Mouse (Mus musculus) liver, embryonic 11.5 days (tissue): ENCODE data around the gene Mycl. TPM values are rescaled to one million over a fixed set of nuclear protein-coding genes. Genes with fewer than 3 reads are reported as not detected.
A peak's percentile ranks its signal among the peaks of the same experiment; 100 is the strongest.
"Not testable (repeated sequence)": the region's sequence is repeated elsewhere in the genome, so short reads cannot be mapped to it uniquely, and the experiment has no call there.

Experiments used
- ATAC-seq: fragments of 200-750 bp; cut with Nextera tagmentation; replicated peaks from 2 replicates; pipeline ENCODE4 v1.8.0; 2017; ENCODE audit warnings: moderate number of reproducible peaks, mild to moderate bottlenecking, moderate TSS enrichment, moderate library complexity; ENCODE audit not compliant: low FRiP score
- DNase-seq: peaks from one replicate; pipeline ENCODE4 v3.0.0-alpha.2; 2017; ENCODE audit warnings: low spot score
- H3K27ac ChIP-seq: fragments of 300-500 bp; sonication (generic); 2 replicates; pipeline ENCODE4 v1.5.1; 2014; ENCODE audit warnings: mild to moderate bottlenecking, low read depth, low read length, control low read depth
- H3K27me3 ChIP-seq: fragments of 300-500 bp; sonication (generic); replicated peaks from 2 replicates; pipeline ENCODE4 v1.6.1; 2014; ENCODE audit warnings: low read length, mixed read lengths; ENCODE audit not compliant: control insufficient read depth, insufficient read depth
- H3K36me3 ChIP-seq: fragments of 300-500 bp; sonication (generic); 2 replicates; pipeline ENCODE4 v1.6.1; 2014; ENCODE audit warnings: mild to moderate bottlenecking, low read length, moderate library complexity, mixed read lengths; ENCODE audit not compliant: control insufficient read depth, insufficient read depth
- H3K4me1 ChIP-seq: fragments of 300-500 bp; sonication (generic); replicated peaks from 2 replicates; pipeline ENCODE4 v1.6.1; 2014; ENCODE audit warnings: low read length, mixed read lengths; ENCODE audit not compliant: control insufficient read depth, insufficient read depth
- H3K4me2 ChIP-seq: fragments of 300-500 bp; sonication (generic); 2 replicates; pipeline ENCODE4 v1.6.1; 2014; ENCODE audit warnings: mild to moderate bottlenecking, control low read depth, moderate library complexity
- H3K4me3 ChIP-seq: fragments of 300-500 bp; sonication (generic); 2 replicates; pipeline ENCODE4 v1.5.1; 2014; ENCODE audit warnings: low read depth, low read length, control low read depth
- H3K9ac ChIP-seq: fragments of 300-500 bp; sonication (generic); 2 replicates; pipeline ENCODE4 v1.6.1; 2014; ENCODE audit warnings: low read depth, low read length, control low read depth
- H3K9me3 ChIP-seq: fragments of 300-500 bp; sonication (generic); 2 replicates; pipeline ENCODE4 v1.6.1; 2016; ENCODE audit warnings: low read length, inconsistent platforms, mixed read lengths; ENCODE audit not compliant: control insufficient read depth
- WGBS: fragments of 180-500 bp; shearing (Covaris S2); extraction: QIAGEN DNeasy Blood & Tissue Kit; methylation state at CpG from one replicate; pipeline ENCODE4 v1.1.7; 2014; 5-methylcytosine and 5-hydroxymethylcytosine counted together
- polyA plus RNA-seq: library from polyadenylated mRNA; unstranded; fragments of >200 nt; fragmentation: Nextera tagmentation; extraction: Ambion mirVana; gene quantifications from 2 replicates; pipeline ENCODE4 v1.2.1, GENCODE M21; 2014

Mycl gene
- polyA plus RNA-seq, 1 experiment from 2014 or later: 3.1 TPM

GRCm38 (mm10) chr4:122998537-122999262, 3.2 kb downstream of the Mycl start:
- Histone ChIP-seq H3K27me3 (peaks cover 54% of the 10 kb centered on the region), H3K36me3 (no peaks in the 10 kb centered on the region), H3K4me3 (no peak overlapping the region), H3K9me3 (no peaks in the 10 kb centered on the region), H3K9ac (no peak overlapping the region; the same call in 1 of the 2 replicates), H3K4me2 (peak overlapping the region; percentile 42), H3K4me1 (no peaks in the 10 kb centered on the region; the same call in none of the 2 replicates), H3K27ac (no peak overlapping the region)
- ATAC-seq (peak; percentile 32; the same call in 1 of the 2 replicates), DNase-seq (no peak)
- 24% methylated on average over 12 of the region's 12 CpGs for WGBS

- H3K4me3 ChIP-seq: no peak overlapping the region
- H3K36me3 ChIP-seq: no peaks in the 10 kb centered on the region
- ATAC-seq (no peak), DNase-seq (no peak)
- H3K4me2 ChIP-seq: peak overlapping the region; percentile 42
- no peak overlapping the region for H3K27ac ChIP-seq
- H3K27me3 ChIP-seq: peaks cover 54% of the 10 kb centered on the region
- H3K9ac ChIP-seq: no peak overlapping the region
- no peaks in the 10 kb centered on the region for H3K9me3 ChIP-seq
- H3K4me1 ChIP-seq: no peaks in the 10 kb centered on the region; the same call in none of the 2 replicates
- 25% methylated on average over 4 of the region's 4 CpGs for WGBS
Observed at GRCm38 (mm10) chr4:122999263-122999691, 3.8 kb downstream of the Mycl start.

- Histone ChIP-seq H3K27me3 (peaks cover 54% of the 10 kb centered on the region), H3K9ac (no peak overlapping the region), H3K4me1 (peaks cover 4% of the 10 kb centered on the region), H3K27ac (no peak overlapping the region), H3K4me3 (no peak overlapping the region), H3K4me2 (no peak overlapping the region), H3K36me3 (no peaks in the 10 kb centered on the region), H3K9me3 (no peaks in the 10 kb centered on the region)
- ATAC-seq (no peak), DNase-seq (no peak)
- 73% methylated on average over 14 of the region's 14 CpGs for WGBS
Observed at GRCm38 (mm10) chr4:123000130-123000529, 4.7 kb downstream of the Mycl start.

- H3K9me3 ChIP-seq: no peaks in the 10 kb centered on the region
- no peak for DNase-seq
Observed at GRCm38 (mm10) chr4:123000617-123001342, 5.3 kb downstream of the Mycl start.

GRCm38 (mm10) chr4:123005054-123005966, 9.9 kb downstream of the Mycl start:
- H3K9ac ChIP-seq: no peak overlapping the region
- H3K4me3 ChIP-seq: no peak overlapping the region
- peaks cover 4% of the 10 kb centered on the region for H3K27me3 ChIP-seq
- WGBS: 40% methylated on average over 15 of the region's 15 CpGs
- no peak overlapping the region for H3K27ac ChIP-seq
- ATAC-seq: peak; percentile 56
- H3K36me3 ChIP-seq: no peaks in the 10 kb centered on the region
- DNase-seq: no peak
- peaks cover 8% of the 10 kb centered on the region for H3K4me1 ChIP-seq
- H3K4me2 ChIP-seq: peak overlapping the region; percentile 31; the same call in 1 of the 2 replicates
- H3K9me3 ChIP-seq: no peaks in the 10 kb centered on the region

More at GRCm38 (mm10) chr4:123000617-123001342, 5.3 kb downstream of the Mycl start:
- Histone ChIP-seq H3K9ac (no peak overlapping the region), H3K4me2 (no peak overlapping the region), H3K27me3 (peaks cover 50% of the 10 kb centered on the region), H3K36me3 (no peaks in the 10 kb centered on the region), H3K27ac (no peak overlapping the region), H3K4me1 (peaks cover 8% of the 10 kb centered on the region), H3K4me3 (no peak overlapping the region)
- 69% methylated on average over 17 of the region's 17 CpGs for WGBS
- ATAC-seq: no peak

- WGBS: 85% methylated on average over 4 of the region's 4 CpGs
- not testable (repeated sequence) for DNase-seq
Observed at GRCm38 (mm10) chr4:123012501-123012900, 17.0 kb downstream of the Mycl start.

GRCm38 (mm10) chr4:123013346-123013945, 18.0 kb downstream of the Mycl start:
- DNase-seq (no peak), ATAC-seq (no peak)
- Histone ChIP-seq H3K4me3 (no peak overlapping the region), H3K9ac (no peak overlapping the region), H3K27ac (no peak overlapping the region), H3K27me3 (no peaks in the 10 kb centered on the region), H3K4me1 (peaks cover 10% of the 10 kb centered on the region), H3K4me2 (no peak overlapping the region), H3K9me3 (no peaks in the 10 kb centered on the region), H3K36me3 (no peaks in the 10 kb centered on the region)
- 62% methylated on average over 5 of the region's 5 CpGs for WGBS

More at GRCm38 (mm10) chr4:123012501-123012900, 17.0 kb downstream of the Mycl start:
- H3K4me3 ChIP-seq, H3K4me1 ChIP-seq, H3K9ac ChIP-seq, H3K27ac ChIP-seq, ATAC-seq, H3K27me3 ChIP-seq, H3K9me3 ChIP-seq, H3K36me3 ChIP-seq, H3K4me2 ChIP-seq: not testable (repeated sequence)

GRCm38 (mm10) chr4:123013949-123014406, 18.5 kb downstream of the Mycl start:
- Histone ChIP-seq H3K27me3 (no peaks in the 10 kb centered on the region), H3K27ac (no peak overlapping the region), H3K4me1 (peaks cover 15% of the 10 kb centered on the region), H3K4me3 (no peak overlapping the region), H3K9ac (no peak overlapping the region), H3K9me3 (no peaks in the 10 kb centered on the region), H3K4me2 (no peak overlapping the region), H3K36me3 (no peaks in the 10 kb centered on the region)
- DNase-seq (no peak), ATAC-seq (no peak)
- 60% methylated on average over 3 of the region's 3 CpGs for WGBS
